Mouse (Mus musculus): ENCODE results near the gene Mapk3. TPM values are rescaled to one million over a fixed set of nuclear protein-coding genes. Genes with fewer than 3 reads are reported as not detected.
"Not testable (repeated sequence)": the region's sequence is repeated elsewhere in the genome, so short reads cannot be mapped to it uniquely, and the experiment has no call there.

Mapk3 gene
- polyA plus RNA-seq, 1 experiment from 2014 or later: 54.4 TPM

DNA sequence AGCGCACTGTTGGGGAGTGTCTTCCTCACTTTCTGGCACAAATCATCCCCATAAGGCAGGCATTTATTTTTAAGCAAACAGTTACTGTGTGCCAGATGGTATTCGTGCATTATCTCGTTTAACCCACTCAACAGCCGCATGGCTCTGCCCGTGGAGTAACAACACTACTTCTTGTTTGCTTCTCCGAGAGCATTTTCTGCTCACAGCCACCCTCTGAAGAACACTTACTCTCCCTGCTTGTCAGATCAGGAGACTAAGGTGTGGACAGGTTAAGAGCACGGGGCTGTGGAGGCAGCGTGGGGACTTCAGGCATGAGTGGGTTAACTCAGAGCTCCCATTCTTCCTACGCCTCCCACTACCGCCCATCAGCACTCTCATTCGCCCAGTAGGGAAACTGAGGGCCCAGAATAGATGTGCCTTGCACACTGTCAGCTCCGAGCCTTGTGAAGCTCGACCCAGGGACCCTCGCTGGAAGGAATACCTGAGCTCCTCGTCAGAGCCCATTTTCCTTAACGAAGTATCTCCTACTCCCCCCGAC is 3.1 kb downstream of the Mapk3 start:
- peaks cover 41% of the 10 kb centered on the region for H3K4me1 ChIP-seq

DNA sequence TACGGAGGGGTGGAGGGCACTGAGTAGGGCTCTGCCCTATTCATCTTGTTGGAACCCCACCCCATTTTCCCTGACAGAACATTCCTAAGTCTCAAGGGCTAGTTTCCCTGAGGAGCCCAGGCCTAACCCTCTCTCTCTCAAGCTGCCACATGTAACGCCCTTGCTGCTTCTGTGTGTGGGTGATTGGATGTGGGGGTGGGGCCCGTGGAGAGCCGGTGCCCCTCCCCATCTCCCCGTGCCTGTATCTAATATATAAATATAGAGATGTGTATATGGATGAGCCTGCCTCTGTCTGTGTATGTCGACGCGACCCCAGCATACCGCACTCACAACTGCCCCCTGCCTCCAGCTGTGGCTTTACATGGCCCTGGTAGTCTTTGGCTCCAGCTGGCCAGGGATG is 6.1 kb downstream of the Mapk3 start:
- WGBS: 92% methylated on average over 9 of the region's 9 CpGs
- no peaks in the 10 kb centered on the region for H3K9me3 ChIP-seq
- no peak overlapping the region for H3K4me3 ChIP-seq
- peaks cover 98% of the 10 kb centered on the region for H3K36me3 ChIP-seq (replicated peaks)
- no peak overlapping the region for H3K27ac ChIP-seq
- no peak for DNase-seq (ENCODE audit: extremely low spot score, low spot score)
- H3K4me1 ChIP-seq: peaks cover 26% of the 10 kb centered on the region
- H3K27me3 ChIP-seq (ENCODE audit: poor library complexity, severe bottlenecking): no peaks in the 10 kb centered on the region

More for the DNA sequence above, 3.1 kb downstream of the Mapk3 start:
- H3K9me3 ChIP-seq: no peaks in the 10 kb centered on the region
- H3K36me3 ChIP-seq (replicated peaks): peaks cover 68% of the 10 kb centered on the region
- WGBS: 79% methylated on average over 17 of the region's 17 CpGs
- peak overlapping the region; percentile 40; the same call in 1 of the 2 replicates for H3K27ac ChIP-seq
- H3K4me3 ChIP-seq: 0 out of 2 replicates have a peak overlapping the region, but pooled peaks have one; percentile 5
- no peak for DNase-seq (ENCODE audit: extremely low spot score, low spot score)
- H3K27me3 ChIP-seq (ENCODE audit: poor library complexity, severe bottlenecking): no peaks in the 10 kb centered on the region

DNA sequence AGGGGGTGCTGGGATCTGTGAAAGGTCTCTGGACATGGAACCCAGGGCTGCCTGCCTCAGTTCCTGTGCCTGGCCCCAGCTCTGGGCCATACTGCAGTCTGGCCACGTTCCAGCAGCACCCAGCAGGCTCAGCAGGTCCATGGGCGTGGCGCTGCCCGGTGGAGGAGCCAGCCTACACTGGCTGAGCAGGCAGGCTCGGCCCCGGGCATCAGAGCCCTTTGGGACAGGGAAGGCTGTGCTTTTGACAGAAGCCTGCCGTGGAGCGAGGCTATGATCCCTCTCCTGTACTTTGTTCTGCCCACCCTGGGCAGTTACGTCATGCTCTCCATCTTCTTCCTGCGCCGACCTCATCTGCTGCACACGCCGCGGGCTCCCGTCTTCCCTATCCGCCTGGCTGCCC is 6.8 kb downstream of the Mapk3 start, which contains the start of gene Gdpd3:
TSS of gene Gdpd3 (plus strand) at position 134 of the 400 bp plus-strand sequence.
- H3K27me3 ChIP-seq (ENCODE audit: poor library complexity, severe bottlenecking): no peaks in the 10 kb centered on the region
- H3K36me3 ChIP-seq (replicated peaks): peaks cover 98% of the 10 kb centered on the region
- 95% methylated on average over 16 of the region's 16 CpGs for WGBS
- DNase-seq (ENCODE audit: extremely low spot score, low spot score): no peak
- H3K9me3 ChIP-seq: no peaks in the 10 kb centered on the region
- H3K4me3 ChIP-seq: no peak within 1 kb of the TSS
- H3K27ac ChIP-seq: no peak within 1 kb of the TSS
- H3K4me1 ChIP-seq: peaks cover 19% of the 10 kb centered on the region

DNA sequence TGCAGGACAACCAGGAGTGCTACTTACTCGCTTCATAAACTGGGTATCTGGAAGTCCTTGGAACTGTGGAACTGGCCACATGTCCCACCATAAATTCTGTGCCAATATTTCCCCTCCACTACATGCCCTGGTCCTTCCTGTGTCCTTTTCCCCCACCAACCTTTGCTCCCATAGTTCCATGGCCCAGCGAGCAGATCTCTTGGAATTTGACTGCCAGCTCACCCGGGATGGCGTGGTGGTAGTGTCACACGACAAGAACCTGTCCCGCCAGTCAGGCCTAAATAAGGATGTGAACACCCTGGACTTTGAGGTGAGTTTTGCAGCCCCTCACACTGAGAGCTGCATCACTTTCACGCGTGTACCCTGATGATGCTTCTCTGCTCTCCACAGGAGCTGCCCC is 7.6 kb downstream of the Mapk3 start:
- Histone ChIP-seq H3K36me3 (replicated peaks) (peaks cover 97% of the 10 kb centered on the region), H3K9me3 (no peaks in the 10 kb centered on the region), H3K27ac (no peak overlapping the region), H3K27me3 (ENCODE audit: poor library complexity, severe bottlenecking) (no peaks in the 10 kb centered on the region), H3K4me1 (peaks cover 11% of the 10 kb centered on the region), H3K4me3 (no peak overlapping the region)
- no peak for DNase-seq (ENCODE audit: extremely low spot score, low spot score)
- 91% methylated on average over 8 of the region's 8 CpGs for WGBS

DNA sequence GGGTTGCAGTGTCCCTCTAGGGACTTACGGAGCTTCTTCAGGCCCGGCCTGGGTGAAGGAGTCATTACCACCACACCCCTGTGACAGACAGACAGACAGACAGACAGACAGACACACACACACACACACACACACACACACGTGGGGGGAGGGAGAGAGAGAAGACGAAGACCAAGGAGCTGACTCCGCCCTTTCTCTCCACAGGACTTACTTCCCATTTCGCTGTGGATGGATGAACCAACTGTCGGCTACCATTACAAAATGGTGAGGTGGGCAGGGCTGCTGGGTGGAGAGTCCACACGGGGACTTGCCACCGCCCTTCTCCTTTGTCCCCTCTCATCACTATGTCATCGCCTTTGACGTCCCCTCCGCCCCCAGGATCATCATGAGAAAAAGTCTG is 11.4 kb downstream of the Mapk3 start:
- Histone ChIP-seq H3K9me3 (no peaks in the 10 kb centered on the region), H3K27me3 (ENCODE audit: poor library complexity, severe bottlenecking) (no peaks in the 10 kb centered on the region), H3K36me3 (replicated peaks) (peaks cover 76% of the 10 kb centered on the region), H3K4me1 (peaks cover 8% of the 10 kb centered on the region), H3K27ac (no peak overlapping the region), H3K4me3 (no peak overlapping the region)
- DNase-seq (ENCODE audit: extremely low spot score, low spot score): no peak
- 87% methylated on average over 12 of the region's 12 CpGs for WGBS

DNA sequence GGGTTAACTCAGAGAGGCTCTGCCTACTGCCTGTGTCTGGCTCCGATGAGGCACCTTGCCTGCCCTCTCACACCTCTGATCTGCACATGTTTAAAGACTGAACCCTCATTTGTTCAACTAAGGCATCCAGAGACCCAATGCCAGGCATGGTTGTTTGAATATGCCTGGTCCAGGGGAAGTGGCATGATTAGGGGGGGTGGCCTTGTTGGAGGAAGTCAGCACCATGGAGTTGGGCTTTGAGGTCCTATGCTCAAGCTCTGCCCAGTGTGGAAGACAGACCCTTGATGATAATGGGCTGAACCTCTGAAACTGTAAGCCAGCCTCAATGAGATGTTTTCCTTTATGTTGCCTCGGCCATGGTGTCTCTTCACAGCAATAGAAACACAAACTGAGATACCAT is 13.9 kb downstream of the Mapk3 start:
- Histone ChIP-seq H3K27me3 (ENCODE audit: poor library complexity, severe bottlenecking) (no peaks in the 10 kb centered on the region), H3K9me3 (no peaks in the 10 kb centered on the region), H3K27ac (no peak overlapping the region), H3K36me3 (replicated peaks) (peaks cover 50% of the 10 kb centered on the region), H3K4me3 (no peak overlapping the region), H3K4me1 (peaks cover 34% of the 10 kb centered on the region)
- DNase-seq (ENCODE audit: extremely low spot score, low spot score): no peak
- 91% methylated on average over 2 of the region's 2 CpGs for WGBS

DNA sequence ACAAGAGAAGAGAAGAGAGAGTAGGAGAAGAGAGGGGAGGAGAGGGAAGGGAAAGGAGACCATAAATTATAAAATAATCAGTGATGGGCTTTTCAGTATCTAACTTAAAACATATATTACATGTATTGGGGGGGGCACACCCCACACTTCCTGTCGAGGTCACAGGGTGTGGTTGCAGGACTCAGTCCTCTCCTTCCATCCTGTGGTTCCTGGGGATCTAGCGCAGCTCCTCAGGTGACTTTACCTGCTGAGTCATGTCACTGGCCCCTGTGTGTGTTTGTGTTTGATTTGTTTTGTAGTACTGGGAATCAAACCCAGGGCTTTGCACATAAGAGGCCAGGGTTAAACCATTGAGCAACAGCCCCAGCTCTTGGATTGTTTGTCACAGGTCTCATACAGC is 15.1 kb downstream of the Mapk3 start:
- Histone ChIP-seq H3K4me1 (peaks cover 37% of the 10 kb centered on the region), H3K9me3 (no peaks in the 10 kb centered on the region), H3K36me3 (replicated peaks) (peaks cover 42% of the 10 kb centered on the region), H3K4me3 (no peak overlapping the region), H3K27me3 (ENCODE audit: poor library complexity, severe bottlenecking) (no peaks in the 10 kb centered on the region), H3K27ac (no peak overlapping the region)
- DNase-seq (ENCODE audit: extremely low spot score, low spot score): no peak
- 89% methylated on average over 2 of the region's 2 CpGs for WGBS

DNA sequence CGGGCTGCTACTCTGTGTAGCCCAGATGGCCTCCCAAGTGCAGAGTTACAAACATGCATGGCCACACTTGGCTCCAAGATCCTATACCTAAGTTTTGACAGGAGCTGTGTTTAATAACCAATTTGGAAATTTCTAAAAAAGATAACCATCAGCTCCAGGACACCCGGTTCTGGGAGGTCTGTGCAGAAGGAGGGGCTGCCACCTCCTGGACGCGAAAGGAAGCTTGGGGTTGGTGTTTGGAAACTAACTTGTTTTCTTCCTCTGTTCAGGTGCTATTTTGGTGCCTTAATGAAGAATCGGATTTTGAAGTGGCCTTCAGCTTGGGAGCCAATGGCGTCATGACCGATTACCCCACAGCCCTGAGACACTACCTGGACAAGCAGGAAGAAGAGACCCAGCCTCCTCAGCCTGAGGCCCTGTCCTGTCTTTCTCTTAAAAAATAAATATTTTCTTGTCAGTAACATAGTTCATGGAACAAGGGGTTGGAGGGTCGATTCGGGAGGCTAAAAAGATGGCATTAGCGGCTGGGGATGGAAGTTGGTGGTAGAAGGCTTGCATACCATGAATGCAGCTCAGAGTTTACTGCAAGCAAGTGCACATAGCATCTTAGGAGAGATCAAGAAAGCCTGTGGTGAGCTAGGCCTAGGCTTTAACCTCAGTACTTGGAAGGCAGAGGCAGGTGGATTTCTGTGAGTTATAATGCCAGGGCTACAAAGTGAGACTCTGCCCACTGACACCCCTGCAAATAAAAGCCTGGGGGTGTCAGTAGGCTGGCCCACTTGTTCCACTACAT is 16.0 kb downstream of the Mapk3 start:
- Histone ChIP-seq H3K9me3 (no peaks in the 10 kb centered on the region), H3K27me3 (ENCODE audit: poor library complexity, severe bottlenecking) (no peaks in the 10 kb centered on the region), H3K4me3 (peak overlapping the region; percentile 88; the same call in 1 of the 2 replicates), H3K36me3 (replicated peaks) (peaks cover 32% of the 10 kb centered on the region), H3K4me1 (peaks cover 46% of the 10 kb centered on the region), H3K27ac (peak overlapping the region; percentile 96)
- 84% methylated on average over 10 of the region's 10 CpGs for WGBS
- DNase-seq (ENCODE audit: extremely low spot score, low spot score): no peak

DNA sequence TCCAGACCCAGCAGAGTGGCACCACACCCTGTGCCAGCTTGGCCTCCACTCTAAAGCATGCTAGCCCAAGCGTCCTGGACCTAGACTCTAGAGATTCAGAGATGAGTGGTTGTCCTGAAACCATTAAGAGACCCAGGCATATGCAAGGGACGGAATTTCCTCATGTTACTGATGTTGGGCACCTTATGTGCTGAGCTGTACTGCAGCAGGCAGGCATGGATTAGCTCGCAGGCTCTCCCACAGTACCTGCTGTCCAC is 16.5 kb downstream of the Mapk3 start:
- Histone ChIP-seq H3K27ac (peak overlapping the region; percentile 96), H3K4me1 (peaks cover 51% of the 10 kb centered on the region), H3K4me3 (peak overlapping the region; percentile 88), H3K27me3 (ENCODE audit: poor library complexity, severe bottlenecking) (no peaks in the 10 kb centered on the region), H3K36me3 (replicated peaks) (peaks cover 27% of the 10 kb centered on the region), H3K9me3 (no peaks in the 10 kb centered on the region)
- no peak for DNase-seq (ENCODE audit: extremely low spot score, low spot score)
- WGBS: 76% methylated on average over 3 of the region's 3 CpGs

DNA sequence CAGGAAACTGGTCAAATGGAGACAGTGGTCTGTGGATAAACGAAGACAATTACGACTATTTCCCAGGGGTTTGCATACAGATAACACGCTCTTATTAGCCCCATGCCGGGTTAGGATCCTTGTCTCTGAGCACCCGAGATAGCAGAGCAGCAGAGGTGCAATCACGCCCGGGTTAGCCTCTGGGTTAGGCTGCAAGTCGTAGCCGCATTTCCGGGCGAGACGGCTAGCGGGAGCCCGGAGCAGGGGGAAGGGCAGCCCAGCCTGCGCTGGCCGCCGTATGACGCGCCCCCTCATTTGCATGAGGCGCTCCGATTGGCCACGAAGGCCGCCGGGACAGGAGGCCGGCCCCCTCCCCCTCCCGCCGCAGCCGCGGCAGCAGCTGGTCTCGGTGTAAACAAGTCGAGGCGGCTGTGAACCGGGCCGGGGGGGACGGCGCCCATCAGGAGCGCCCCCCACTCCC is 17.2 kb downstream of the Mapk3 start, which contains the start of gene Ypel3:
TSS of gene Ypel3 (plus strand) at position 358 of the 460 bp plus-strand sequence.
- under 1% methylated on average over 36 of the region's 37 CpGs for WGBS
- peak within 1 kb of the TSS; percentile 88 for H3K4me3 ChIP-seq
- DNase-seq (ENCODE audit: extremely low spot score, low spot score): peak; percentile 89
- H3K27me3 ChIP-seq (ENCODE audit: poor library complexity, severe bottlenecking): no peaks in the 10 kb centered on the region
- peak within 1 kb of the TSS; percentile 96 for H3K27ac ChIP-seq
- peaks cover 59% of the 10 kb centered on the region for H3K4me1 ChIP-seq
- peaks cover 20% of the 10 kb centered on the region for H3K36me3 ChIP-seq (replicated peaks)
- H3K9me3 ChIP-seq: no peaks in the 10 kb centered on the region

DNA sequence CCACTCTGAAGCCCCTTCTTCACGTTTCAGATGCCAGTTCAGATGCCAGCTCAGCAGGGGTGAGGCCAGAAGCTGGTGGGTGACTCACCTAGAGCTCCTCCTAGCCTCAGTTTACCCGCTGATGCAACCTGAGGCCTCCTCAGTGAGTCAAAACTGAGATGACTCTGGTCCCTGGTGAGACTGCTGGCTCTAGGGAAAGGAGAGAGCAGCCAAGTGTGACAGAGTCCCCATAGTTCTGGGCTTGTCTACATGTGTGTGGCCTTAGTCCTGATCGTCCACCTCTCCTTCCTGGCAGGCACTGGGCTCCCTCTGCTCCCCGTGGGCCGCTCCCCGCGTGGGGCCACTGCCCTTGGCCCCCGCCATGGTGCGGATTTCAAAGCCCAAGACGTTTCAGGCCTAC is 18.1 kb downstream of the Mapk3 start:
- no peaks in the 10 kb centered on the region for H3K9me3 ChIP-seq
- peak overlapping the region; percentile 96 for H3K27ac ChIP-seq
- peak overlapping the region; percentile 88 for H3K4me3 ChIP-seq
- peaks cover 67% of the 10 kb centered on the region for H3K4me1 ChIP-seq
- DNase-seq (ENCODE audit: extremely low spot score, low spot score): no peak
- H3K36me3 ChIP-seq (replicated peaks): peaks cover 15% of the 10 kb centered on the region
- no peaks in the 10 kb centered on the region for H3K27me3 ChIP-seq (ENCODE audit: poor library complexity, severe bottlenecking)
- WGBS: 53% methylated on average over 10 of the region's 10 CpGs

DNA sequence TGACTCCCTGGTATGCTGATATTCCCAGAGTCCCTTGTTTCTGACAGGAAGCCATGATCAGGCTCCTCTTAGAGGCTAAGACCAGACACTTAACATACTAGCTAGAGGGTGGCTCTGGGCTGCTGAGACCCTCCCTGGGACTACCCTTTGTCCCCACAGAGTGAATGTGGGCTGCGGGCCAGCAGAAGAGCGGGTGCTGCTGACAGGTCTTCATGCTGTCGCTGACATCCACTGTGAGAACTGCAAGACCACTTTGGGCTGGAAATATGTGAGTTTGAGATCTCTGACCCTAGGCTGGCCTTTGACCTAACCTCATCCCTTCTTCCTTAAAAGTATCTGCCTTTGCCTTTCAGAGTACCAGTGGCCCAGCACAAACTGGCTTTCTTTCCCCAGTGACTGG is 18.7 kb downstream of the Mapk3 start:
- peaks cover 13% of the 10 kb centered on the region for H3K36me3 ChIP-seq (replicated peaks)
- 0 out of 2 replicates have a peak overlapping the region, but pooled peaks have one; percentile 12 for H3K4me3 ChIP-seq
- DNase-seq (ENCODE audit: extremely low spot score, low spot score): no peak
- no peaks in the 10 kb centered on the region for H3K27me3 ChIP-seq (ENCODE audit: poor library complexity, severe bottlenecking)
- H3K4me1 ChIP-seq: peaks cover 70% of the 10 kb centered on the region
- H3K9me3 ChIP-seq: no peaks in the 10 kb centered on the region
- no peak overlapping the region for H3K27ac ChIP-seq
- 87% methylated on average over 3 of the region's 3 CpGs for WGBS

DNA sequence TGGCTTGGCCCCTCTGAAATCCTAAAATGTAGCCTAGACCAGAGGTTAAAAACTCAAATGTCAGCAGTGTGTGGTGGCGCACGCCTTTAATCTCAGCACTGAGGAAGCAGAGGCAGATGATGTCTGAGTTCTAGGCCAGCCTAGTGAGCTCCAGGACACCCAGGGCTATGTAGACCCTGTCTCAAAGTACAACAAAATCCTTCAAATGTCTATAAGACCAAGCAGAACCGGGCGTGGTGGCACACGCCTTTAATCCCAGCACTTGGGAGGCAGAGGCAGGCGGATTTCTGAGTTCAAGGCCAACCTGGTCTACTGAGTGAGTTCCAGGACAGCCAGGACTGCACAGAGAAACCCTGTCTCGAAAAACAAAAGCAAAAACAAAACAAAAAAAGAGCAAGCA is 19.7 kb downstream of the Mapk3 start:
- peak overlapping the region; percentile 86; the same call in 1 of the 2 replicates for H3K27ac ChIP-seq
- not testable (repeated sequence) for H3K9me3 ChIP-seq; H3K27me3 ChIP-seq (ENCODE audit: poor library complexity, severe bottlenecking); H3K4me3 ChIP-seq; DNase-seq (ENCODE audit: extremely low spot score, low spot score)
- peaks cover 71% of the 10 kb centered on the region for H3K4me1 ChIP-seq
- peaks cover 14% of the 10 kb centered on the region for H3K36me3 ChIP-seq (replicated peaks)
- 91% methylated on average over 7 of the region's 7 CpGs for WGBS
